Mouse (Mus musculus) urinary bladder, postnatal 14 days (tissue): ENCODE measurements around the gene Uggt1.

Source experiments
- DNase-seq: peaks from one replicate; pipeline ENCODE4 v3.0.0; 2021; ENCODE audit warnings: low spot score

Uggt1 gene

GRCm38 (mm10) chr1:36244058-36244827, at the start of gene Uggt1:
Uggt1 (minus strand) TSS chr1:36244720.
- peak; percentile 95 for DNase-seq

GRCm38 (mm10) chr1:36293470-36293869, 49.0 kb upstream of the Uggt1 start:
- DNase-seq, result no peak

GRCm38 (mm10) chr1:36281849-36282248, 37.3 kb upstream of the Uggt1 start:
- DNase-seq, result no peak

- no peak for DNase-seq
These were observed 36.4 kb upstream of the Uggt1 start for GRCm38 (mm10) chr1:36280938-36281337.

GRCm38 (mm10) chr1:36279202-36279601, 34.7 kb upstream of the Uggt1 start:
- DNase-seq, result peak; percentile 84

GRCm38 (mm10) chr1:36277267-36278060, 32.9 kb upstream of the Uggt1 start:
- peak; percentile 81 for DNase-seq

- DNase-seq, result no peak
These were observed 31.3 kb upstream of the Uggt1 start for GRCm38 (mm10) chr1:36275635-36276389.

- no peak for DNase-seq
These were observed 29.9 kb upstream of the Uggt1 start, which contains the start of gene Neurl3 for GRCm38 (mm10) chr1:36274455-36274854. Neurl3 (minus strand) TSS chr1:36274679.

GRCm38 (mm10) chr1:36273288-36273687, 28.8 kb upstream of the Uggt1 start:
- peak; percentile 29 for DNase-seq

- DNase-seq, result peak; percentile 60
These were observed 28.0 kb upstream of the Uggt1 start for GRCm38 (mm10) chr1:36272546-36272945.

- DNase-seq, result no peak
These were observed 27.2 kb upstream of the Uggt1 start for GRCm38 (mm10) chr1:36271516-36272230.

GRCm38 (mm10) chr1:36270666-36271065, 26.1 kb upstream of the Uggt1 start:
- DNase-seq, result no peak

GRCm38 (mm10) chr1:36269121-36269795, 24.7 kb upstream of the Uggt1 start:
- DNase-seq, result peak; percentile 54

GRCm38 (mm10) chr1:36267595-36267994, 23.1 kb upstream of the Uggt1 start:
- DNase-seq, result no peak

GRCm38 (mm10) chr1:36266293-36266692, 21.8 kb upstream of the Uggt1 start:
- DNase-seq, result no peak

GRCm38 (mm10) chr1:36263833-36264488, 19.4 kb upstream of the Uggt1 start:
- peak; percentile 55 for DNase-seq

- no peak for DNase-seq
These were observed 17.4 kb upstream of the Uggt1 start for GRCm38 (mm10) chr1:36261708-36262504.

- DNase-seq, result no peak
These were observed 15.9 kb upstream of the Uggt1 start for GRCm38 (mm10) chr1:36260418-36260817.

- no peak for DNase-seq
These were observed 14.8 kb upstream of the Uggt1 start for GRCm38 (mm10) chr1:36259281-36259680.

GRCm38 (mm10) chr1:36258631-36259030, 14.1 kb upstream of the Uggt1 start:
- DNase-seq, result no peak
